ENCODE assay signal across 8 mouse cellular contexts in the genomic region with DNA sequence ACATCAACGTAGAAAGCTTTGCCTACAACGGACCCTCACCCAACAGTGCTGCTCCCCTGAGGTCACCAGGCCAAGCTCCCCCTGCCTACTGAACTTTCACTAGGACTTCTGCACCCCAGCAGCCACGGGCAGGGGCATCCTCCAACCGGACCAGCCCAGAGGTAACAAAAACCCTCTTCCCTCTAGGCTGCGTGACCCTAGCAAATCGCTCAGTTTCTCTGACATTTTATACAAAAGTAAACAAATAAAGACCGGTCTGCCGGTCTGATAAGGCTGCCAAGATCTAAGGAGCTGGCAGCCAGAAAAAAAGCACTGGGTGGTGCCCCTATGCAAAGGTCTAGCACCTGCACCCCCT. TPM values are rescaled to one million over a fixed set of nuclear protein-coding genes. Genes with fewer than 3 reads are reported as not detected.
DNase-seq lines count a peak whose midpoint lies in the region; ATAC-seq and TF ChIP-seq lines count a peak whose summit lies in the region.

No protein-coding gene starts in this region.

- H3K27me3 ChIP-seq in forebrain, embryonic 13.5 days: no peaks in the 10 kb centered on the region
- no peaks in the 10 kb centered on the region for H3K27me3 ChIP-seq in limb, embryonic 14.5 days (ENCODE audit: control insufficient read depth, insufficient read depth, low read length)
- no peaks in the 10 kb centered on the region for H3K27me3 ChIP-seq in small intestine, adult 2 months (ENCODE audit: control insufficient read depth, insufficient read depth, low read length)

- TF ChIP-seq POLR2A in limb, embryonic 14.5 days (IDR thresholded peaks at IDR 0.05; ENCODE audit: borderline replicate concordance, extremely low read depth, insufficient read depth, insufficient read length): no peak
- no peak for TF ChIP-seq POLR2A in small intestine, adult 2 months (IDR thresholded peaks at IDR 0.05; ENCODE audit: low read depth, low read length)

- peaks cover 46% of the 10 kb centered on the region for H3K4me1 ChIP-seq in forebrain, embryonic 13.5 days
- peaks cover 32% of the 10 kb centered on the region for H3K4me1 ChIP-seq in limb, embryonic 14.5 days (ENCODE audit: control insufficient read depth, insufficient read depth, low read length)
- peaks cover 20% of the 10 kb centered on the region for H3K4me1 ChIP-seq in small intestine, adult 2 months (ENCODE audit: control insufficient read depth, insufficient read depth, insufficient read length, low read length)

- no peak for TF ChIP-seq CTCF in layer of hippocampus, adult 2 months (conservative IDR thresholded peaks at IDR 0.05)
- TF ChIP-seq CTCF in small intestine, adult 2 months (IDR thresholded peaks at IDR 0.05; ENCODE audit: extremely low read depth, insufficient read length, insufficient replicate concordance, low read depth, low read length): no peak

- DNase-seq in layer of hippocampus, adult 2 months (ENCODE audit: low spot score in 2 of 2): no peak
- no peak for DNase-seq in layer of hippocampus, adult 9-11 months
- DNase-seq in limb, embryonic 14.5 days (ENCODE audit: low spot score): no peak
- DNase-seq in cerebellum, adult 8-10 months: no peak
- DNase-seq in gastrocnemius, postnatal 14 days: no peak
- no peak for DNase-seq in adrenal gland, postnatal 4 days (ENCODE audit: low spot score in 2 of 2)

- H3K4me3 ChIP-seq in layer of hippocampus, adult 2 months: peak overlapping the region; percentile 99
- peak overlapping the region; percentile 99 for H3K4me3 ChIP-seq in forebrain, embryonic 13.5 days
- H3K4me3 ChIP-seq in limb, embryonic 14.5 days (replicated peaks; ENCODE audit: low read length): peak overlapping the region; percentile 98
- peak overlapping the region; percentile 98 for H3K4me3 ChIP-seq in small intestine, adult 2 months (ENCODE audit: low read depth, low read length)

- intact Hi-C loops in gastrocnemius, postnatal 14 days (cut with DNase I; ENCODE audit: low total_unique reads): loop anchor here (5.0 kb wide), 1 partner anchor 40 kb away; no protein-coding TSS in a partner anchor

- H3K9ac ChIP-seq in forebrain, embryonic 13.5 days: peak overlapping the region; percentile 100
- H3K9ac ChIP-seq in limb, embryonic 14.5 days (ENCODE audit: low read depth, low read length, severe bottlenecking): peak overlapping the region; percentile 100

- ATAC-seq in forebrain, embryonic 13.5 days: no peak
- no peak for ATAC-seq in limb, embryonic 14.5 days (ENCODE audit: low FRiP score, low read depth)

- no peaks in the 10 kb centered on the region for H3K9me3 ChIP-seq in forebrain, embryonic 13.5 days (replicated peaks)
- no peaks in the 10 kb centered on the region for H3K9me3 ChIP-seq in limb, embryonic 14.5 days (ENCODE audit: control insufficient read depth, low read length)

- peak overlapping the region; percentile 98 for H3K4me2 ChIP-seq in forebrain, embryonic 13.5 days
- H3K4me2 ChIP-seq in limb, embryonic 14.5 days (replicated peaks; ENCODE audit: low read depth, low read length, severe bottlenecking): peak overlapping the region; percentile 97

- WGBS in forebrain, embryonic 13.5 days: 2% methylated on average over 8 of the region's 8 CpGs
- 8% methylated on average over 8 of the region's 8 CpGs for WGBS in limb, embryonic 14.5 days
- WGBS in small intestine, adult 2 months: 14% methylated on average over 8 of the region's 8 CpGs

- H3K27ac ChIP-seq in layer of hippocampus, adult 2 months: peak overlapping the region; percentile 100
- H3K27ac ChIP-seq in forebrain, embryonic 13.5 days: peak overlapping the region; percentile 100
- H3K27ac ChIP-seq in limb, embryonic 14.5 days (replicated peaks; ENCODE audit: low read depth, low read length): peak overlapping the region; percentile 49
- peak overlapping the region; percentile 64 for H3K27ac ChIP-seq in small intestine, adult 2 months (ENCODE audit: insufficient read depth, low read depth, low read length)

- peaks cover 45% of the 10 kb centered on the region for H3K36me3 ChIP-seq in forebrain, embryonic 13.5 days (ENCODE audit: poor library complexity, severe bottlenecking)
- H3K36me3 ChIP-seq in limb, embryonic 14.5 days (ENCODE audit: control insufficient read depth, insufficient read depth, low read length): peaks cover 55% of the 10 kb centered on the region
- H3K36me3 ChIP-seq in small intestine, adult 2 months (ENCODE audit: control insufficient read depth, insufficient read depth, low read length): peaks cover 5% of the 10 kb centered on the region

RNA-seq across cellular contexts. Expression of gene Tnrc18, which starts 4.9 kb away (rescaled TPM):
- total RNA-seq in layer of hippocampus, adult 2 months (2021): 100 to 1,000 TPM; 142 to 143 TPM
- polyA plus RNA-seq in forebrain, embryonic 13.5 days (2015; fragmentation: Nextera tagmentation; extraction: Ambion mirVana): 34.7 and 35.9 TPM in 2 replicates
- 61.1 and 85.3 TPM in 2 replicates for polyA plus RNA-seq in limb, embryonic 14.5 days (2012; rRNA removed)
- 46.6 and 55.7 TPM in 2 replicates for polyA plus RNA-seq in limb, embryonic 14.5 days (2014; fragmentation: Nextera tagmentation; extraction: Ambion mirVana)
- polyA plus RNA-seq in small intestine, adult 2 months (2012; rRNA removed): 38.6 and 108 TPM in 2 replicates
- 10 to 100 TPM; 36.2 to 37.1 TPM for total RNA-seq in gastrocnemius, postnatal 14 days (2021)
- 100 to 1,000 TPM; 149 to 153 TPM for total RNA-seq in adrenal gland, postnatal 4 days (2021)

Comparison
In these comparisons a context has a peak if more than half of its experiments do, and no peak if none do; other contexts are left out.
1. H3K27ac ChIP-seq: peak in every context shown above with its lines; median percentile 100 in layer of hippocampus, adult 2 months; 100 in forebrain, embryonic 13.5 days; 64 in small intestine, adult 2 months; 49 in limb, embryonic 14.5 days.